Mouse (Mus musculus): ENCODE measurements at regions not wholly inside any gene's neighbourhood (a gene's known extent, or its start where the extent isn't known, plus 50 kb on each side); places are given as distances from the start of the nearest gene placed in this dataset.
A peak's percentile ranks its signal among the peaks of the same experiment; 100 is the strongest.

DNA sequence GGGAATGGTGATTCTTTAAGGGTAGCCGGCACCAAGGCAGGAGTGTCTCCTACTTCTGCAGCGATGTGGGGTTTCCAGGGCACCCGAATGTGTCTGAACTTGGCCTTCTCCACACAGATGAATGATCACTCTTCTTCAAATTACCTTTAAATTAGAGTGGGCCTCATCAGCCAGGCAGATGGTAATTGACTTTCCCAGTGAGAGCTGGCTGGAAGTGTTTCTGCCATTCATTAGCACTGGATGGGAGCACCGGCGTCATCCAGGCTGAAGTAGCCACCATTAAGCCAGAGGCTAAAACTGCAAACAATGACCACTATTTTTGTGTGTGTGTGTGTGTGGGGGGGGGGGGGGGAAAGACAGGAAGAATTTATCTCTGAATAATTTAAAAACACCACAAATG, 58.7 kb upstream of the Ubl3 start:
- Histone ChIP-seq H3K27ac (0 out of 2 replicates have a peak overlapping the region, but pooled peaks have one; percentile 0), H3K4me3 (no peak overlapping the region), H3K9me3 (replicated peaks) (no peaks in the 10 kb centered on the region), H3K4me1 (peaks cover 25% of the 10 kb centered on the region), H3K27me3 (no peaks in the 10 kb centered on the region), H3K9ac (no peak overlapping the region), H3K4me2 (replicated peaks) (no peak overlapping the region), H3K36me3 (no peaks in the 10 kb centered on the region)
- WGBS, result 63% methylated on average over 5 of the region's 5 CpGs
- no peak for ATAC-seq (ENCODE audit: low FRiP score)

DNA sequence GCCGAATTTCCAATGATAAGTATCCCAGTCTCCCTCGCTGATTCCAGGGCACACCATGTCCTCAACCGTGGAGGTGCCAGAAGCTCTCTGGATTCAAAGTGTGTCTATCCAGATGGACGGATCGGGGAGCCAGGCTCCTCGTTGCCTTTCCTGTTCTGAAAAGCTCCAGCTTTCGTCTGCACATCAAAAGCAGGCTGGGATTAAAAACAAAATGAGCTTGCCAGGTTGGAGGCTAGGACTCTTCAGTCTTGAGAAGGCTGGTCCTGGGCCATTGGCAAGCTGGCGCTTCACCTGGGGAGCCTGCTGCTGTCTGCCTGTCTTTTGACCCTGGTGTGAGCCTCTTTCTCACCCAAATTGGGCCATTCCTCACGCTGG, 56.9 kb upstream of the Ubl3 start:
- Histone ChIP-seq H3K9ac (no peak overlapping the region), H3K36me3 (no peaks in the 10 kb centered on the region), H3K4me3 (no peak overlapping the region), H3K27me3 (no peaks in the 10 kb centered on the region), H3K4me2 (replicated peaks) (no peak overlapping the region), H3K4me1 (peaks cover 15% of the 10 kb centered on the region), H3K9me3 (replicated peaks) (no peaks in the 10 kb centered on the region), H3K27ac (no peak overlapping the region)
- no peak for ATAC-seq (ENCODE audit: low FRiP score)
- WGBS, result 70% methylated on average over 9 of the region's 9 CpGs

DNA sequence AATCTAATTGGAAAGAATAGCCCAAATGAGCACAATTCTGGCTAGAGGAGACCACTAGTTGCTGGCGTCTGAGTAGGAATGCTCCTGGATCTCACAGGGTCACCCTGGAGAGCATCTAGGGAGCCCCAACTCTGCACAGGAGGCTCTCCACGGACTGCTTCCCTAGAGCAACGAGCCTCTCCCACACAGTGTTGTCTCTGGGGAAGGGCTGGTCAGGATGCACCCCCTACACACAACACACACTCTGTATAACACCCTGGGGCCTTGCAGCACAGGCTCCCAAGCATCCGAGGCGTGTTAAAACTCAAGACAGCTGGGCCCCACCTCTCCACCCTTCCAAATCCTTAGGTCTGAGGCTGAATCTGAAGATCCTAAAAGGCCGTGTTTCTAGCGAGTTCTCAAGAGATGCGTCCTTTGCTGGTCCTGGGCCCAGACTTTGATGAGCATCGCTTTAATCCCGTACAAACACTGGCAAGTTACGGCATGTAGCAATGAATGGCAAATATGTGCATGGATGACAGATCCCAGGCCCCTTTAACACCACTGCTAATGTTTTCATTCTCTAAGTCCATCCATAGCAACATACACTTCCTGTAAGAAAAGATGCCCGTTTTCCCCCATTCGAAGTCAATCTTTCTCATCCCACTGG, 56.4 kb upstream of the Ubl3 start:
- no peak overlapping the region for H3K27ac ChIP-seq
- WGBS, result 80% methylated on average over 13 of the region's 13 CpGs

DNA sequence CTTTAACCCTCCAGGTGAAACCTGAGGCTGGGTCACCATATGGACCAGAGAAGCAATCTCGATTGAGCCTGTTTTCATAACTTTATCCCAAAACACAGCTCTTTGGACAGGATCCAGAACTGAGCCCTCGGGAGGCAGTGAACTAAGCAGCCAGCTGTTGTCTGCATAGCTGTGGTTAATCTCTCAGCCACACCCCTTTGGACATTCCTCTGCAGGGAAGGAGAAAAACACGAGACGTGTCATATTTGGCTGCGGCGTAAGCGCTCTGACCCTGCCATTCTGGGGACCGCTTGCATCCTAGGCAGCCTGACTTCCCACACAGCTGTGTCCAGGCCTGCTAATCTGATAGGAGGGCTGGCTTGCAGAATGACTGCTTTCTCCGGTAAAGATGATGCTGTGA, 55.6 kb upstream of the Ubl3 start:
- peaks cover 15% of the 10 kb centered on the region for H3K4me1 ChIP-seq
- WGBS, result 44% methylated on average over 9 of the region's 9 CpGs
- H3K27me3 ChIP-seq, result no peaks in the 10 kb centered on the region
- H3K9ac ChIP-seq, result no peak overlapping the region
- no peak overlapping the region for H3K4me3 ChIP-seq
- no peak overlapping the region for H3K27ac ChIP-seq
- H3K4me2 ChIP-seq (replicated peaks), result no peak overlapping the region
- no peaks in the 10 kb centered on the region for H3K9me3 ChIP-seq (replicated peaks)
- H3K36me3 ChIP-seq, result no peaks in the 10 kb centered on the region
- no peak for ATAC-seq (ENCODE audit: low FRiP score)

More for the DNA sequence above, 56.4 kb upstream of the Ubl3 start:
- Histone ChIP-seq H3K4me3 (no peak overlapping the region), H3K9me3 (replicated peaks) (no peaks in the 10 kb centered on the region), H3K27me3 (no peaks in the 10 kb centered on the region), H3K36me3 (no peaks in the 10 kb centered on the region), H3K4me2 (replicated peaks) (no peak overlapping the region), H3K4me1 (peaks cover 15% of the 10 kb centered on the region), H3K9ac (no peak overlapping the region)
- no peak for ATAC-seq (ENCODE audit: low FRiP score)

DNA sequence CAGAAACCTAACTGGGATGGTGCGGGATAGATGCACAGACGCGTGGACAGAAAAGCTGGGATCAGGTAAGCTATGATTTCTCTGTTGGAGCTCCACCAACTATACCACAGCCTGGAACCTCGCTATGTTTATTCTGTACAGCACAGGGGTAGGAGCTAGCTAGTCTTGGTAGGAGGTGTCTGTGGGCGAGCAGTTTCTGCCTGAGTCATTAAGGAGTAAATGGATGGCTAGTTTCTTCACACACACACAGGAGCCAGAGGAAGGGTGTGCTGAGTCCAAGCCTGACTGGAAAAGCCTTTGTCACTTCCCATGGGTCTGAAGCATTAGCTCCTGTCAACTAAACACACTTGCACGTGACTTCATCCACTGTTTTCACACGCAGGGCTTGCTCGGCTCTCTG, 53.1 kb upstream of the Ubl3 start:
- WGBS, result 90% methylated on average over 8 of the region's 8 CpGs

More for the DNA sequence above, 53.1 kb upstream of the Ubl3 start:
- Histone ChIP-seq H3K36me3 (no peaks in the 10 kb centered on the region), H3K27ac (no peak overlapping the region), H3K4me2 (replicated peaks) (no peak overlapping the region), H3K27me3 (no peaks in the 10 kb centered on the region), H3K9me3 (replicated peaks) (no peaks in the 10 kb centered on the region), H3K4me3 (no peak overlapping the region), H3K9ac (no peak overlapping the region), H3K4me1 (peaks cover 15% of the 10 kb centered on the region)
- no peak for ATAC-seq (ENCODE audit: low FRiP score)
